Mouse (Mus musculus) liver, embryonic 15.5 days (tissue): ENCODE results near the gene Efna5. TPM values are rescaled to one million over a fixed set of nuclear protein-coding genes. Genes with fewer than 3 reads are reported as not detected.

Experiments used
- ATAC-seq: fragments of 200-750 bp; cut with Nextera tagmentation; 2 replicates; pipeline ENCODE4 v1.8.0; 2017; ENCODE audit warnings: moderate number of reproducible peaks, mild to moderate bottlenecking, moderate library complexity; ENCODE audit not compliant: insufficient read depth
- H3K27ac ChIP-seq: fragments of 300-500 bp; sonication (generic); replicated peaks from 2 replicates; pipeline ENCODE4 v1.5.1; 2015; ENCODE audit warnings: mild to moderate bottlenecking, inconsistent platforms
- H3K27me3 ChIP-seq: fragments of 300-500 bp; sonication (generic); 2 replicates; pipeline ENCODE4 v1.6.1; 2015; ENCODE audit warnings: mild to moderate bottlenecking, inconsistent platforms
- H3K36me3 ChIP-seq: fragments of 300-500 bp; sonication (generic); replicated peaks from 2 replicates; pipeline ENCODE4 v1.6.1; 2015; ENCODE audit warnings: moderate library complexity, mild to moderate bottlenecking, inconsistent platforms
- H3K4me1 ChIP-seq: fragments of 300-500 bp; sonication (generic); replicated peaks from 2 replicates; pipeline ENCODE4 v1.6.1; 2015; ENCODE audit warnings: inconsistent platforms
- H3K4me2 ChIP-seq: fragments of 300-500 bp; sonication (generic); 2 replicates; pipeline ENCODE4 v1.6.1; 2015; ENCODE audit warnings: moderate library complexity, mild to moderate bottlenecking, inconsistent platforms
- H3K4me3 ChIP-seq: fragments of 300-500 bp; sonication (generic); replicated peaks from 2 replicates; pipeline ENCODE4 v1.5.1; 2015; ENCODE audit warnings: mild to moderate bottlenecking, inconsistent platforms
- H3K9ac ChIP-seq: fragments of 300-500 bp; sonication (generic); 2 replicates; pipeline ENCODE4 v1.6.1; 2015; ENCODE audit warnings: moderate library complexity, mild to moderate bottlenecking, inconsistent platforms
- H3K9me3 ChIP-seq: fragments of 300-500 bp; sonication (generic); replicated peaks from 2 replicates; pipeline ENCODE4 v1.6.1; 2016; ENCODE audit warnings: inconsistent platforms
- WGBS: fragments of 180-500 bp; shearing (Covaris S2); methylation state at CpG from one replicate; pipeline ENCODE4 v1.1.7; 2015; ENCODE audit warnings: mixed read lengths; ENCODE audit not compliant: insufficient replicate concordance; 5-methylcytosine and 5-hydroxymethylcytosine counted together
- polyA plus RNA-seq: library from polyadenylated mRNA; unstranded; fragments of >200 nt; fragmentation: Nextera tagmentation; extraction: Ambion mirVana; gene quantifications from 2 replicates; pipeline ENCODE4 v1.2.1, GENCODE M21; 2015

Gene Efna5
- 1.5 and 1.6 TPM in 2 replicates for polyA plus RNA-seq

DNA sequence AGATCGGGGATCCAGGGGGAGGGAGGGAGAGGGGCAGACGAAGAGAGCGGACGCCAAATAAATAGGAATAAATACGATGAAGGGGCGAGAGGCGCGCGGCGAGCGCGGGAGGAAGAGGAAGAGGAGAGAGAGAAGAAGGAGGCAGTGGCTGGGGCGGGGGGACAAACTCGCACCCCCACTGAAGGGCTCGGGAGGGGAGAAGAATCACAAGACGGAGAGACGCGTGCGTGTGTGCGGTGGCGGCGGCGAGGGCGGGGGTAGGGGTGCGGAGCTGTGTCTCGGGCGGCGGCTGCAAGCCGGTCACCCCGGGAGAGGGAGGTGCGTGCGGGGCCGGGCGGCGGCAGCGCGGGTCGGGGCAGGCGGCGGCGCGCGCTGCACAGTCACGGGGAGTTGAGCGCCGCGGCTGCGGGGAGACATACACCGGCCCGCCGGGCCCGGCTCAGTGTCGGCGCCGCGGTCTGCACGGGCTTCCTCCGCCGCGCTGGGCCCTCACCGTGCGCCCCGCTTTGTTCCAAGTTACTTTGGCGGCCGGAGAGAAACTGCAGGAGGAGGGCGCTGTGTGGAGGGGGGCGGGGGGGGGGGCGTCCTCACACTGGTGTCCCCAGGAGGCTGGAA is at the start of gene Efna5:
Efna5 (minus strand) TSS at position 142 of the 615 bp plus-strand sequence.
- no peaks in the 10 kb centered on the region for H3K36me3 ChIP-seq
- under 1% methylated on average over 51 of the region's 68 CpGs for WGBS
- no peak within 1 kb of the TSS; the same call in 1 of the 2 replicates for H3K9ac ChIP-seq
- H3K4me3 ChIP-seq: peak within 1 kb of the TSS; percentile 59
- no peaks in the 10 kb centered on the region for H3K9me3 ChIP-seq
- peaks cover 87% of the 10 kb centered on the region for H3K27me3 ChIP-seq
- H3K4me1 ChIP-seq: peaks cover 7% of the 10 kb centered on the region; the same call in 1 of the 2 replicates
- H3K27ac ChIP-seq: no peak within 1 kb of the TSS
- H3K4me2 ChIP-seq: peak within 1 kb of the TSS; percentile 74
- no peak for ATAC-seq

GRCm38 (mm10) chr17:62915304-62915703 is 34.2 kb upstream of the Efna5 start:
- H3K4me1 ChIP-seq: no peaks in the 10 kb centered on the region
- ATAC-seq: no peak
- H3K4me3 ChIP-seq: no peak overlapping the region
- no peaks in the 10 kb centered on the region for H3K9me3 ChIP-seq
- no peak overlapping the region for H3K27ac ChIP-seq
- H3K27me3 ChIP-seq: no peaks in the 10 kb centered on the region
- no peaks in the 10 kb centered on the region for H3K36me3 ChIP-seq
- 62% methylated on average over 4 of the region's 4 CpGs for WGBS
- H3K9ac ChIP-seq: no peak overlapping the region
- no peak overlapping the region for H3K4me2 ChIP-seq

- ATAC-seq: no peak
Measured at GRCm38 (mm10) chr17:62905692-62906445, 24.8 kb upstream of the Efna5 start.

DNA sequence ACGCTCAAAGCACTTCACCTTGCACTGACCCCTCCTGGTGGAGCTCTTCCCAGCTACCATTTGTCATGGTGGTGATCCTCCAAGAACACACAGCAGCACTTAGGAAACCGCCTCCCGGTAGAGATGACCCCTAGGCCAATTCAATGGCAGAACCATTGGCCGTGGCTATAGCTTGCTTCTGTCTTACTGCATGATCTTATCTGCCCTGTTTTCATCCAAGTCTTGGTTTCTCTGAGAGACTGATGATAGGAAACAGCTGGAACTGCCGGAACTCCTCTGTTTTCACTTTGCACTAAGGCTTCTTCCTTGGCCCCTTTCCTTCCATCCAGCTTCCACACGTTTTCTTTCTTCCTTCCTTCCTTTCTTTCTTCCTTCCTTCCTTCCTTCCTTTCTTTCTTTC is 17.9 kb upstream of the Efna5 start:
- Histone ChIP-seq H3K27me3 (no peaks in the 10 kb centered on the region), H3K9ac (no peak overlapping the region), H3K36me3 (no peaks in the 10 kb centered on the region), H3K9me3 (no peaks in the 10 kb centered on the region), H3K27ac (no peak overlapping the region), H3K4me3 (no peak overlapping the region), H3K4me1 (no peaks in the 10 kb centered on the region), H3K4me2 (no peak overlapping the region)
- ATAC-seq: no peak
- 57% methylated on average over 6 of the region's 6 CpGs for WGBS

More at GRCm38 (mm10) chr17:62905692-62906445, 24.8 kb upstream of the Efna5 start:
- Histone ChIP-seq H3K36me3 (no peaks in the 10 kb centered on the region), H3K27ac (no peak overlapping the region), H3K9ac (no peak overlapping the region), H3K9me3 (no peaks in the 10 kb centered on the region), H3K4me1 (no peaks in the 10 kb centered on the region), H3K4me2 (no peak overlapping the region), H3K4me3 (no peak overlapping the region), H3K27me3 (no peaks in the 10 kb centered on the region)
- 59% methylated on average over 16 of the region's 16 CpGs for WGBS

- no peak for ATAC-seq
- Histone ChIP-seq H3K9ac (no peak overlapping the region), H3K4me3 (no peak overlapping the region), H3K4me1 (no peaks in the 10 kb centered on the region), H3K4me2 (no peak overlapping the region), H3K27me3 (peaks cover 16% of the 10 kb centered on the region), H3K27ac (no peak overlapping the region), H3K9me3 (no peaks in the 10 kb centered on the region), H3K36me3 (no peaks in the 10 kb centered on the region)
- 67% methylated on average over 5 of the region's 5 CpGs for WGBS
Measured at GRCm38 (mm10) chr17:62889991-62890390, 8.9 kb upstream of the Efna5 start.

DNA sequence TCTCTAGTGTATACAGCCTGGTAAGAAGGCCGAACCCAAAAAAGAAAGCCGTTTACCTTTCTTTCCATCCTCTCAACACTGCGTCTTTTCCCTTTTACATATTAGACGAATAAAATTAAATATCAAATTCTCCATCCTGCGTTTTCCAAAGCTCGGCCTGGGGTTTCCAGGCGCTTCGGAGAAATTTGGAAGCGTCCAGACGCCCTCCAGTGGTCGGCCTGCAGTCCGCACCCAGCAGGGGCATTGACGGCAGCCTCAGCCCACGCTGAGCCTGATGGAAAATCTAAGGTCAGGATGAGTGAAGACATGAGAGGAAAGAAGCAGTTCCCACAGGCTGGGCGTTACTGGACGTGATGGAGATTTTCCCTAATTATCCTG is 3.0 kb upstream of the Efna5 start:
- peak overlapping the region; percentile 59 for H3K4me3 ChIP-seq
- under 1% methylated on average over 16 of the region's 16 CpGs for WGBS
- peak overlapping the region; percentile 74 for H3K4me2 ChIP-seq
- H3K9ac ChIP-seq: no peak overlapping the region
- peaks cover 74% of the 10 kb centered on the region for H3K27me3 ChIP-seq
- ATAC-seq: no peak
- no peaks in the 10 kb centered on the region for H3K9me3 ChIP-seq
- H3K27ac ChIP-seq: no peak overlapping the region
- peaks cover 7% of the 10 kb centered on the region; the same call in 1 of the 2 replicates for H3K4me1 ChIP-seq
- H3K36me3 ChIP-seq: no peaks in the 10 kb centered on the region

DNA sequence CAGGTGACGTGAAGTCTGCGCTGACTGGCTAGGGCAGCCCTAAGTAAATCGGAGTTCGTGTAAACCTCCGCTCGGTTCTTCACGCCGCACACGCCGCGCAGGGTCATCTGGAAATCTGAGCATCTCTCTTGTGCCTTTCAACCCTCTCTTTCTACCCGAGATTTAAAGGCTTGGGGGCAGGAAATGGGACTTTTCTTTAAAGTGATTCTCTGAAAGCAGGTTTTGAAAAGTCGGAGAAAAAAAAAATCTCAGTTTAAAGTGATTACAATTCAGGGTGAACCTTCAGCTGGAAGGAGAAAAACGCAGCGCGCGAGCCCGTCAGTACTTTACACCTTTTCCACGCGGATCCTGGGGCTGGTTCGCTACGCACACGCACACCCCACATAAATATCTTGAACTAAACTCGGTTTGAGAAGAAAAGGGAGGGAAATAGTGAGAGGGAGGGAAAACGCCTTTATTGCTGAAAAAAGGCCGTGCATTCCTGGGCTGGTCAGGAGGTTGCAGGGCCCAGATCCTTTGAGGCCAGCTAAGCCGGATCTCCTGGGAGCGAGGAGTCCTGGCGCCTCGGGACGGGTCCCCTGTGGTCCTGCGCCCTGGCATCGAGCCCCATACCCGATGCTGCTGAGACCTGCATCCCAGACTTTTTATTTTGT is 2.5 kb upstream of the Efna5 start:
- Histone ChIP-seq H3K36me3 (no peaks in the 10 kb centered on the region), H3K27me3 (peaks cover 79% of the 10 kb centered on the region), H3K9me3 (no peaks in the 10 kb centered on the region), H3K4me2 (peak overlapping the region; percentile 74), H3K27ac (no peak overlapping the region), H3K4me1 (peaks cover 7% of the 10 kb centered on the region; the same call in 1 of the 2 replicates), H3K9ac (no peak overlapping the region), H3K4me3 (peak overlapping the region; percentile 59)
- WGBS: under 1% methylated on average over 34 of the region's 34 CpGs
- ATAC-seq: no peak

- H3K4me1 ChIP-seq: peaks cover 7% of the 10 kb centered on the region; the same call in 1 of the 2 replicates
- 0% methylated on average over 53 of the region's 53 CpGs for WGBS
- H3K9me3 ChIP-seq: no peaks in the 10 kb centered on the region
- H3K4me2 ChIP-seq: peak overlapping the region; percentile 74
- H3K27ac ChIP-seq: no peak overlapping the region
- no peaks in the 10 kb centered on the region for H3K36me3 ChIP-seq
- no peak overlapping the region for H3K9ac ChIP-seq
- H3K27me3 ChIP-seq: peaks cover 83% of the 10 kb centered on the region
- peak overlapping the region; percentile 59 for H3K4me3 ChIP-seq
- ATAC-seq: peak; percentile 75
Measured at GRCm38 (mm10) chr17:62882726-62883475, 1.8 kb upstream of the Efna5 start.

DNA sequence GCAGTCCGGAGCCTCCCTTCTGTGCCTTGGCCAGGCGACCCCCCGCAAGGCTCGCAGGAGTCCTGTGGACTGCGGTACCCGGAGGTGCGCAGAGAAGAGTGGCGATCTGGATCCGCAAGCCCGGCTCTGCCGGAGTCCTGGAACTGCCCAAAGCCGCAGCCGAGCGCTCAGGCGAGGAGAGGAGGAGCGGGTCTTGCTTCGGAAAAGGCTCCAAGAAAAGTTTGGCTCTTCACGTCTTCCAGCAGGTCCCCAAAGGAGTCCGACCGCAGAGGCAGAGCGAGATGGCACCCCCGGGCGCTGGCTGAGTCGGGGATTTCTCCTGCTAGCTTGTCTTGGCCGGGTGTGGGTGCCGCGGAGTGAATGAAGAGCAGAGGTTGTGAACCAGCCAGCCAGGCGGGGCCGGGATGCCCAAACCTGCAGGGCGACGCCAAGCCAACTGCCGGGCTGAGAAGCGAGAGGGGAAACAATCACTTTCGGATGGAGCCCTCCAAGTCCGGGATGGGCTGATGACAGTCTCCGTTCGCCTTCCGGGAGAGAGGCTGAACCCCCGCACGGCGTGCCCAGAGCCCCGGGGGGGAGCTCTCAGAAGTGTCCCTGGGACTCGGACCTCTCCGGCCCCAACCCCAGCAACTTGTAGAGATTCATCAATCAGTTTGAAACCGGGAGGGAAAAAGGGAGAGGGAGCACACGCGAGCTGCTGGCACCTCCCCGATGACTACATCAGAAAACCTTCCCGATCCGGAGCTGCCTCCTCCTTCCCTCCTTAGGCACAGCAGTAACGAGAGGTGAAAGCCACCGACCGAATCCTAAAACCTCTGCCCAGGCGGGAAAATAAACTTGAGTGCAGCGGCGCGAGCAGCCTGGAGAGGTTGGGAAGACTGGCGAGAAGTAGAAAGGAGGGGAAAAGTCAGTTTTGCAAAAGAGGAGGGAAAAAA is 941 bp upstream of the Efna5 start:
- no peaks in the 10 kb centered on the region for H3K36me3 ChIP-seq
- no peak for ATAC-seq
- H3K4me2 ChIP-seq: peak overlapping the region; percentile 74
- no peak overlapping the region for H3K27ac ChIP-seq
- H3K4me3 ChIP-seq: peak overlapping the region; percentile 59
- H3K9ac ChIP-seq: no peak overlapping the region; the same call in 1 of the 2 replicates
- H3K27me3 ChIP-seq: peaks cover 91% of the 10 kb centered on the region
- peaks cover 7% of the 10 kb centered on the region; the same call in 1 of the 2 replicates for H3K4me1 ChIP-seq
- no peaks in the 10 kb centered on the region for H3K9me3 ChIP-seq
- WGBS: under 1% methylated on average over 58 of the region's 58 CpGs
